Mouse (Mus musculus) hindbrain, embryonic 16.5 days (tissue): Measurements from ENCODE around the gene Prkcd. TPM values are rescaled to one million over a fixed set of nuclear protein-coding genes. Genes with fewer than 3 reads are reported as not detected.
A peak's percentile ranks its signal among the peaks of the same experiment; 100 is the strongest.

Experiments used
- ATAC-seq: fragments of 200-750 bp; cut with Nextera tagmentation; 2 replicates; pipeline ENCODE4 v1.8.0; 2017; ENCODE audit warnings: moderate TSS enrichment, moderate library complexity
- H3K27ac ChIP-seq: fragments of 300-500 bp; sonication (generic); 2 replicates; pipeline ENCODE4 v1.5.1; 2014; ENCODE audit warnings: low read depth, mild to moderate bottlenecking, control low read depth, low read length, moderate library complexity
- H3K27me3 ChIP-seq: fragments of 300-500 bp; sonication (generic); replicated peaks from 2 replicates; pipeline ENCODE4 v1.6.1; 2014; ENCODE audit warnings: low read length; ENCODE audit not compliant: control insufficient read depth, insufficient read depth
- H3K36me3 ChIP-seq: fragments of 300-500 bp; sonication (generic); 2 replicates; pipeline ENCODE4 v1.6.1; 2014; ENCODE audit warnings: mild to moderate bottlenecking, low read length, moderate library complexity, mixed read lengths; ENCODE audit not compliant: control insufficient read depth, insufficient read depth
- H3K4me1 ChIP-seq: fragments of 300-500 bp; sonication (generic); 2 replicates; pipeline ENCODE4 v1.6.1; 2014; ENCODE audit warnings: low read depth, low read length; ENCODE audit not compliant: control insufficient read depth, insufficient read depth
- H3K4me2 ChIP-seq: fragments of 300-500 bp; sonication (generic); 2 replicates; pipeline ENCODE4 v1.6.1; 2014; ENCODE audit warnings: mild to moderate bottlenecking, low read length, control low read depth, moderate library complexity
- H3K4me3 ChIP-seq: fragments of 300-500 bp; sonication (generic); 2 replicates; pipeline ENCODE4 v1.5.1; 2014; ENCODE audit warnings: mild to moderate bottlenecking, low read length, control low read depth, moderate library complexity
- H3K9ac ChIP-seq: fragments of 300-500 bp; sonication (generic); 2 replicates; pipeline ENCODE4 v1.6.1; 2014; ENCODE audit warnings: low read depth, mild to moderate bottlenecking, control low read depth, low read length, moderate library complexity
- H3K9me3 ChIP-seq: fragments of 300-500 bp; sonication (generic); 2 replicates; pipeline ENCODE4 v1.6.1; 2014; ENCODE audit warnings: mild to moderate bottlenecking, low read length, moderate library complexity; ENCODE audit not compliant: control insufficient read depth
- WGBS: fragments of 180-500 bp; shearing (Covaris S2); extraction: QIAGEN DNeasy Blood & Tissue Kit; methylation state at CpG from one replicate; pipeline ENCODE4 v1.1.7; 2014; 5-methylcytosine and 5-hydroxymethylcytosine counted together
- microRNA-seq: library from miRNA; unstranded; fragments of <30 nt; microRNA quantifications from one replicate; pipeline ENCODE4, GENCODE M21; 2017
- polyA plus RNA-seq: library from polyadenylated mRNA; unstranded; fragments of >200 nt; fragmentation: Nextera tagmentation; extraction: Ambion mirVana; gene quantifications from 2 replicates; pipeline ENCODE4 v1.2.1, GENCODE M21; 2015

Prkcd gene
- polyA plus RNA-seq, 1 experiment from 2014 or later = 22.0 TPM

DNA sequence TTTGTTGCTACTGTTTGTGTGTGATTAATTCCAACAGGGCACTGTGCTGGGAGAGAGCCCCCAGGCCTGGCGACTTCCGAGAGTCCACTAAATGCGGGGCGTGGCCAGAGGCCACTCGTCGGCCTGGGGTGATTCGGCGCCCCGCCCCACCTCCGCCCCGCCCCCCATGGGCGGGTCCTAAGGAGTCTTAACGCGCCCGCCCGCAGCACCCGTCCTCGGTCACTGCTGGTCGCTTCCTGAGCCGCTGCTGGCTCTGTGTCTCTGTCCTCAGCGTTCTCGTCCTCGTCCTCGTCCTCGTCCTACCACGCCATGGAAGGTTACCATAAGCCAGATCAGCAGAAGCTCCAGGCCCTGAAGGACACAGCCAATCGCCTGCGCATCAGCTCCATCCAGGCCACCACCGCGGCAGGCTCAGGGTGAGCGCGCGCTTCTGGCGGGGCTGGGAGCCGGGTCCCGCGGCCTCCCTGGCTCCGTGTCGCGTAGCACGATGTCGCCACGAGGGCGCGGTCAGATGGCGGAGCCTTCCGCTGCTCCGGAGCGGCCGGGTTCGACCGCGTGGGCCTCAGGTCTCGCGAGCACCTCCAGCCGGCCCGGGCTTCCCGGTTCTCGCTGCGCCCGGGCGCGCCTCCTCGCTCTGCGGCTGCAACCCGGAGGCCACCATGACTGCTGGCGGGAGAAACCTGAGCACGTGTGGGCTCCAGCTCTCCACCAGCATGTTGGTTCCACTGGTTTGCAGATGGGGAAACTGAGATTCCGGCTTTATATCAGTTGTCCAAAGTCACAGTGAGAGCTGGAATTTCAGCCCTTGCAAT, 76.8 kb downstream of the Prkcd start:
- H3K27me3 ChIP-seq = no peaks in the 10 kb centered on the region
- WGBS = under 1% methylated on average over 59 of the region's 69 CpGs
- peak overlapping the region; percentile 97 for H3K27ac ChIP-seq
- no peaks in the 10 kb centered on the region for H3K9me3 ChIP-seq
- peak overlapping the region; percentile 97 for H3K9ac ChIP-seq
- ATAC-seq = peak; percentile 94
- no peaks in the 10 kb centered on the region for H3K36me3 ChIP-seq
- peak overlapping the region; percentile 89 for H3K4me3 ChIP-seq
- H3K4me2 ChIP-seq = peak overlapping the region; percentile 92
- H3K4me1 ChIP-seq = peaks cover 35% of the 10 kb centered on the region

GRCm38 (mm10) chr14:30548131-30548720, 77.8 kb downstream of the Prkcd start, which contains the start of gene Tkt:
Gene Tkt (plus strand): TSS chr14:30548359.
- WGBS = 35% methylated on average over 8 of the region's 8 CpGs
- Histone ChIP-seq H3K36me3 (no peaks in the 10 kb centered on the region), H3K4me2 (peak within 1 kb of the TSS; percentile 92), H3K4me1 (peaks cover 31% of the 10 kb centered on the region), H3K4me3 (peak within 1 kb of the TSS; percentile 89), H3K9me3 (no peaks in the 10 kb centered on the region), H3K27ac (peak within 1 kb of the TSS; percentile 97), H3K9ac (peak within 1 kb of the TSS; percentile 97), H3K27me3 (no peaks in the 10 kb centered on the region)
- peak; percentile 68 for ATAC-seq

Small RNAs within 50 kb of the gene (microRNA-seq; reads per million reads assigned to microRNA genes)
- gene Mir3076 = 5.2 reads per million, percentile 18 among the genes with 10 or more reads in this experiment

Other genes with a start within 250 kb of the Prkcd start
- gene Dcp1a, start 146.7 kb downstream of the Prkcd start, polyA plus RNA-seq = 14.2 and 16.8 TPM in 2 replicates
- 9.5 TPM in 2 replicates for gene Cacna1d, start 134.8 kb downstream of the Prkcd start, polyA plus RNA-seq
- 301 and 314 TPM in 2 replicates for gene Tkt, start 77.9 kb downstream of the Prkcd start, polyA plus RNA-seq
- 9.2 and 10.4 TPM in 2 replicates for gene Rft1, start 28.1 kb upstream of the Prkcd start, polyA plus RNA-seq
- gene Sfmbt1, start 88.6 kb upstream of the Prkcd start, polyA plus RNA-seq = 15.1 and 15.9 TPM in 2 replicates
- 19.6 and 21.9 TPM in 2 replicates for gene Tmem110, start 199.4 kb upstream of the Prkcd start, polyA plus RNA-seq